Mouse (Mus musculus) erythroblast, embryonic 14.5 days (primary cell): ENCODE measurements at regions not wholly inside any gene's neighbourhood (a gene's known extent, or its start where the extent isn't known, plus 50 kb on each side); places are given as distances from the start of the nearest gene placed in this dataset.

ENCODE experiments used
- H3K27me3 ChIP-seq: 2 replicates; pipeline ENCODE4 v1.6.1; 2012; ENCODE audit warnings: inconsistent platforms; ENCODE audit not compliant: control insufficient read depth
- H3K36me3 ChIP-seq: 2 replicates; pipeline ENCODE4 v1.6.1; 2012; ENCODE audit warnings: mild to moderate bottlenecking, inconsistent platforms; ENCODE audit not compliant: control insufficient read depth
- H3K4me1 ChIP-seq: 2 replicates; pipeline ENCODE4 v1.6.1; 2012; ENCODE audit warnings: inconsistent platforms; ENCODE audit not compliant: control insufficient read depth
- H3K4me3 ChIP-seq: replicated peaks from 2 replicates; pipeline ENCODE3; 2012; ENCODE audit warnings: moderate library complexity, mild to moderate bottlenecking, inconsistent platforms
- H3K9me3 ChIP-seq: 2 replicates; pipeline ENCODE4 v1.6.1; 2012; ENCODE audit warnings: low read length, inconsistent platforms, mixed read lengths; ENCODE audit not compliant: control insufficient read depth
- GATA1 ChIP-seq: IDR thresholded peaks from 2 replicates; pipeline ENCODE4 v1.6.1; 2012; ENCODE audit warnings: low read length, inconsistent platforms, mixed read lengths
- TAL1 ChIP-seq: IDR thresholded peaks from 3 replicates; pipeline ENCODE4 v1.6.1; 2012; ENCODE audit warnings: low read length, inconsistent platforms, mixed read lengths

- Histone ChIP-seq H3K4me3 (no peak overlapping the region), H3K27me3 (no peaks in the 10 kb centered on the region), H3K4me1 (no peaks in the 10 kb centered on the region), H3K9me3 (no peaks in the 10 kb centered on the region), H3K36me3 (no peaks in the 10 kb centered on the region)
- no peak for TF ChIP-seq GATA1
- TF ChIP-seq TAL1: no peak
Observed at GRCm38 (mm10) chr15:62358338-62359239, 1435.8 kb upstream of the A1bg start.

GRCm38 (mm10) chr15:62353786-62354185 is 1431.0 kb upstream of the A1bg start:
- H3K4me3 ChIP-seq: no peak overlapping the region
- H3K36me3 ChIP-seq: no peaks in the 10 kb centered on the region
- TF ChIP-seq TAL1 (no peak), GATA1 (no peak)
- H3K4me1 ChIP-seq: peaks cover 4% of the 10 kb centered on the region
- H3K27me3 ChIP-seq: no peaks in the 10 kb centered on the region
- no peaks in the 10 kb centered on the region for H3K9me3 ChIP-seq

GRCm38 (mm10) chr15:62350862-62351757 is 1428.3 kb upstream of the A1bg start:
- Histone ChIP-seq H3K27me3 (no peaks in the 10 kb centered on the region), H3K36me3 (no peaks in the 10 kb centered on the region), H3K9me3 (no peaks in the 10 kb centered on the region), H3K4me3 (no peak overlapping the region), H3K4me1 (peaks cover 6% of the 10 kb centered on the region)
- TF ChIP-seq GATA1 (no peak), TAL1 (no peak)

GRCm38 (mm10) chr15:62349981-62350380 is 1427.2 kb upstream of the A1bg start:
- TF ChIP-seq TAL1 (no peak), GATA1 (no peak)
- Histone ChIP-seq H3K4me1 (peaks cover 6% of the 10 kb centered on the region), H3K4me3 (no peak overlapping the region), H3K9me3 (no peaks in the 10 kb centered on the region), H3K27me3 (no peaks in the 10 kb centered on the region), H3K36me3 (no peaks in the 10 kb centered on the region)

DNA sequence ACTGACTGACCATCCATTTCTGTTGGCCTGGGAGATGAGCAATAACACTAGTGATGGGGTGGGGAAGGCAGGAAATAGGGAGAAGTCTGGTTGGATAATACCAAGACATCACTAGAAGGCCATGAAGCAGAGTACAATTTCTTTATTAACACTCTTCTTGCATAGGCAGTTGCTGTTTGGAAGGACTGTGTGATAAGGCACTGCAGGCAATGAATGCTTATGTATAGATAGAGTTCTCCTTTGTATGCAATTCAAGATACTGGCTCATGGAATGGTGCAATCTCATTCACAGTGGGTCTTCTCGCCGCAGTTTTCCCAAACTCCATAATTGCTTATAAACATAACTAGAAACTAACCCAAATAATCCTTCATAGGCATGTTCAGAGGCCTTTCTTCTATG is 1426.1 kb upstream of the A1bg start:
- H3K36me3 ChIP-seq: no peaks in the 10 kb centered on the region
- H3K9me3 ChIP-seq: no peaks in the 10 kb centered on the region
- no peak overlapping the region for H3K4me3 ChIP-seq
- TF ChIP-seq GATA1 (no peak), TAL1 (no peak)
- peaks cover 6% of the 10 kb centered on the region for H3K4me1 ChIP-seq
- H3K27me3 ChIP-seq: no peaks in the 10 kb centered on the region

DNA sequence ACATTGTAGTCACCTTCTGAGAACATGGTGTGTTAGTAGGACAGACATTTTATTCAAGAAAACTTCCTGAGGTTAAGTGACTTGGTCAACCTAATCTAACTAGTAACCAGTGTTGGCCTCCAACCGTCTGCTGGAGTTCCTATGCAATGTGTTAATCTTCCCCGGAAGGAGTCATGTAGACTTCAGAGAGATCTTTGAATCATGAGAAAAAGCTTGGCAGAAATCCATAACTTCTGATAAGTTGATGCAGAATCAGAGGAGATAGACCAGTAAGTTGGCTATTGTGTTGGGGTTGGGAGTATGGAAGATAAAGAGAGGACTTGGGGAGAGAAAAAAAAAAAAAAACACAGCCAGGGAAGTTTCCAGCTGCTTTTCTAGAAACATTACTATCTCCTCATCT is 1424.9 kb upstream of the A1bg start:
- peaks cover 6% of the 10 kb centered on the region for H3K4me1 ChIP-seq
- no peaks in the 10 kb centered on the region for H3K27me3 ChIP-seq
- H3K9me3 ChIP-seq: no peaks in the 10 kb centered on the region
- no peaks in the 10 kb centered on the region for H3K36me3 ChIP-seq
- no peak overlapping the region for H3K4me3 ChIP-seq
- TF ChIP-seq TAL1 (no peak), GATA1 (no peak)

- Histone ChIP-seq H3K4me1 (peaks cover 6% of the 10 kb centered on the region), H3K9me3 (no peaks in the 10 kb centered on the region), H3K4me3 (no peak overlapping the region), H3K27me3 (no peaks in the 10 kb centered on the region), H3K36me3 (no peaks in the 10 kb centered on the region)
- TF ChIP-seq GATA1 (no peak), TAL1 (no peak)
Observed at GRCm38 (mm10) chr15:62345893-62346292, 1423.1 kb upstream of the A1bg start.

GRCm38 (mm10) chr15:62336454-62337284 is 1413.9 kb upstream of the A1bg start:
- Histone ChIP-seq H3K36me3 (no peaks in the 10 kb centered on the region), H3K4me3 (no peak overlapping the region), H3K4me1 (no peaks in the 10 kb centered on the region), H3K27me3 (no peaks in the 10 kb centered on the region), H3K9me3 (no peaks in the 10 kb centered on the region)
- TF ChIP-seq GATA1 (no peak), TAL1 (no peak)
